Mouse (Mus musculus): ENCODE results near the gene Mpped1. TPM values are rescaled to one million over a fixed set of nuclear protein-coding genes. Genes with fewer than 3 reads are reported as not detected.

Gene Mpped1
- polyA plus RNA-seq, 2 experiments, result 8.6 to 9.7 TPM

DNA sequence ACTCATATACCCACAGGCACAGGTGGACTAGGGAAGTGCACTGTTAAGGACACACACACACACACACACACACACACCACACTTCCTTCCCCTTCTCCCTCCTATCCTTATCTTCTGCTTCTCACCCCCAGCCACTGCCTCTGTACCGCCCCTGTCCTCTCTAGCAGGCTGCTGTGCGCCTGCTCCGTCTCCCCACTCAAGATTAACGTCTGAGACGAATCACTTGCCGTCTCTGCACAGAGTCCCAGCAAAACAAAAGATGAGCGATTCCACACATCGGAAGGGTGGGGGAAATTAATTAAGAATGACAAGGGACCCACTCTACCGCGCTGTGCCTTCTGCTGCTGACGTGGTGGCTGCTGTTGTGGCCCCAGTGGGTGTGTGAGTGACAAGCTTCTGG lies 66.5 kb downstream of the Mpped1 start:
- WGBS, result 71% methylated on average over 11 of the region's 11 CpGs
- H3K9ac ChIP-seq (ENCODE audit: low read depth, low read length, severe bottlenecking), result no peak overlapping the region
- no peak for DNase-seq (ENCODE audit: low spot score)

GRCm38 (mm10) chr15:83846592-83846991 lies 67.3 kb downstream of the Mpped1 start:
- Histone ChIP-seq H3K9ac (ENCODE audit: low read depth, low read length, severe bottlenecking) (no peak overlapping the region), H3K27me3 (ENCODE audit: control insufficient read depth, insufficient read depth, low read length) (no peaks in the 10 kb centered on the region; the same call in 1 of the 2 replicates), H3K4me3 (replicated peaks; ENCODE audit: low read length) (no peak overlapping the region), H3K4me1 (ENCODE audit: control insufficient read depth, insufficient read depth, low read length) (no peaks in the 10 kb centered on the region), H3K36me3 (ENCODE audit: control insufficient read depth, insufficient read depth, low read length) (no peaks in the 10 kb centered on the region), H3K27ac (replicated peaks; ENCODE audit: low read depth, low read length) (no peak overlapping the region), H3K9me3 (ENCODE audit: control insufficient read depth, low read length) (no peaks in the 10 kb centered on the region), H3K4me2 (replicated peaks; ENCODE audit: low read depth, low read length, severe bottlenecking) (no peak overlapping the region)
- WGBS, result 35% methylated on average over 7 of the region's 8 CpGs
- ATAC-seq (ENCODE audit: low FRiP score, low read depth) (no peak), DNase-seq (ENCODE audit: low spot score) (no peak)
- no peak for TF ChIP-seq POLR2A (IDR thresholded peaks at IDR 0.05; ENCODE audit: borderline replicate concordance, extremely low read depth, insufficient read depth, insufficient read length)

More for the DNA sequence above, 66.5 kb downstream of the Mpped1 start:
- no peak for ATAC-seq (ENCODE audit: low FRiP score, low read depth)
- Histone ChIP-seq H3K4me3 (replicated peaks; ENCODE audit: low read length) (no peak overlapping the region), H3K4me1 (ENCODE audit: control insufficient read depth, insufficient read depth, low read length) (no peaks in the 10 kb centered on the region), H3K9me3 (ENCODE audit: control insufficient read depth, low read length) (no peaks in the 10 kb centered on the region), H3K36me3 (ENCODE audit: control insufficient read depth, insufficient read depth, low read length) (no peaks in the 10 kb centered on the region), H3K4me2 (replicated peaks; ENCODE audit: low read depth, low read length, severe bottlenecking) (no peak overlapping the region), H3K27ac (replicated peaks; ENCODE audit: low read depth, low read length) (no peak overlapping the region), H3K27me3 (ENCODE audit: control insufficient read depth, insufficient read depth, low read length) (no peaks in the 10 kb centered on the region; the same call in 1 of the 2 replicates)
- TF ChIP-seq POLR2A (IDR thresholded peaks at IDR 0.05; ENCODE audit: borderline replicate concordance, extremely low read depth, insufficient read depth, insufficient read length), result no peak

DNA sequence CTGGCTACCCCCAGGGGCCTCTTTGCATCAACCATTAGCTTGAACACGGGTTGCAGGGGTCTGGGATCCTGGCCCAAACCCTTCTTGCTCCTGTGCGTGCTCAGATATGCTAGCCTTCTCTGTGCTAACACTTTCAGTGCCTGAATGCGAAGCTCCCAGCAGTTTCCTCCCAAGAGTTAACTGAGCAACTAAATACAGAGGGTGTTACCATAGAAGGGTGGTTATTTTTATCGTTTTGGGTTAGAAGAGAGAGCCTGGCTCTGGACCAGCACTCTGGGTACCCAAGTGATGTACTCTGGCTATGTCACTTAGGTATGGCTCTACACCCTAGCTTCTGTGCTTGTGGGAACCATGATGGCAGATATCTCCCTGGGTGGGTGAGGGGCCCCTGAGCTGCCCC lies 68.2 kb downstream of the Mpped1 start:
- ATAC-seq (ENCODE audit: low FRiP score, low read depth), result no peak
- Histone ChIP-seq H3K9ac (ENCODE audit: low read depth, low read length, severe bottlenecking) (no peak overlapping the region), H3K27ac (replicated peaks; ENCODE audit: low read depth, low read length) (no peak overlapping the region), H3K4me1 (ENCODE audit: control insufficient read depth, insufficient read depth, low read length) (no peaks in the 10 kb centered on the region), H3K36me3 (ENCODE audit: control insufficient read depth, insufficient read depth, low read length) (no peaks in the 10 kb centered on the region), H3K27me3 (ENCODE audit: control insufficient read depth, insufficient read depth, low read length) (no peaks in the 10 kb centered on the region), H3K4me3 (replicated peaks; ENCODE audit: low read length) (no peak overlapping the region), H3K4me2 (replicated peaks; ENCODE audit: low read depth, low read length, severe bottlenecking) (no peak overlapping the region), H3K9me3 (ENCODE audit: control insufficient read depth, low read length) (no peaks in the 10 kb centered on the region)
- DNase-seq (ENCODE audit: low spot score), result no peak
- TF ChIP-seq POLR2A (IDR thresholded peaks at IDR 0.05; ENCODE audit: borderline replicate concordance, extremely low read depth, insufficient read depth, insufficient read length), result no peak
- WGBS, result 59% methylated on average over 4 of the region's 4 CpGs

- H3K9me3 ChIP-seq (ENCODE audit: control insufficient read depth, low read length), result no peaks in the 10 kb centered on the region
- no peaks in the 10 kb centered on the region for H3K36me3 ChIP-seq (ENCODE audit: control insufficient read depth, insufficient read depth, low read length)
- no peak overlapping the region for H3K4me2 ChIP-seq (replicated peaks; ENCODE audit: low read depth, low read length, severe bottlenecking)
- H3K9ac ChIP-seq (ENCODE audit: low read depth, low read length, severe bottlenecking), result no peak overlapping the region
- peak; percentile 12 for DNase-seq (ENCODE audit: low spot score)
- no peak for ATAC-seq (ENCODE audit: low FRiP score, low read depth)
- no peak overlapping the region for H3K4me3 ChIP-seq (replicated peaks; ENCODE audit: low read length)
- H3K27ac ChIP-seq (replicated peaks; ENCODE audit: low read depth, low read length), result no peak overlapping the region
- H3K27me3 ChIP-seq (ENCODE audit: control insufficient read depth, insufficient read depth, low read length), result no peaks in the 10 kb centered on the region
- 64% methylated on average over 9 of the region's 9 CpGs for WGBS
- no peaks in the 10 kb centered on the region for H3K4me1 ChIP-seq (ENCODE audit: control insufficient read depth, insufficient read depth, low read length)
- TF ChIP-seq POLR2A (IDR thresholded peaks at IDR 0.05; ENCODE audit: borderline replicate concordance, extremely low read depth, insufficient read depth, insufficient read length), result no peak
Observed at GRCm38 (mm10) chr15:83848193-83848592, 68.9 kb downstream of the Mpped1 start.

DNA sequence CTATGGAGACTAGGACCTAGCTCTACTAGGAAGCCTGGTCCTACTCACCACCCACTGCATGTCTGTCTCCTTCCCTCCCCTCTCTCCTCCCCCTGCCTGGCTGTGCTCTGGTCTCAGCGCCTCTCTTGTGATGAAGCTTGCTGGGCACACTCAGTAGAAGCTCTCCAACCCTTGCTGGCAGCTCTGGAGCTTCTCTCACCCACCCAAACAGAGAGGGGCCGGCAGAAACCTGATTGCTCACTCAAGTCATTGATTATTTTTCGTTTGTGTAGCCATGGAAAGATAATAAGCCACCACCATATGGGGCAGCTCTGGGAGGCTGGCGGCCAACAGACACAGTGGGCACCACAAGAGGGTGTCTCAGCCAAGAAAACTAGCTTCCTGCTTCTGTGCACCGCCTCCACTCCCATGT lies 74.1 kb downstream of the Mpped1 start:
- H3K4me3 ChIP-seq (replicated peaks; ENCODE audit: low read length), result no peak overlapping the region
- whole genome bisulfite sequencing, result 77% methylated on average over 5 of the region's 5 CpGs
- no peaks in the 10 kb centered on the region for H3K9me3 ChIP-seq (ENCODE audit: control insufficient read depth, low read length)
- no peaks in the 10 kb centered on the region for H3K36me3 ChIP-seq (ENCODE audit: control insufficient read depth, insufficient read depth, low read length)
- no peak for DNase-seq (ENCODE audit: low spot score)
- H3K27ac ChIP-seq (replicated peaks; ENCODE audit: low read depth, low read length), result no peak overlapping the region
- H3K9ac ChIP-seq (ENCODE audit: low read depth, low read length, severe bottlenecking), result no peak overlapping the region
- no peak for TF ChIP-seq POLR2A (IDR thresholded peaks at IDR 0.05; ENCODE audit: borderline replicate concordance, extremely low read depth, insufficient read depth, insufficient read length)
- H3K4me1 ChIP-seq (ENCODE audit: control insufficient read depth, insufficient read depth, low read length), result no peaks in the 10 kb centered on the region
- H3K4me2 ChIP-seq (replicated peaks; ENCODE audit: low read depth, low read length, severe bottlenecking), result no peak overlapping the region
- no peaks in the 10 kb centered on the region for H3K27me3 ChIP-seq (ENCODE audit: control insufficient read depth, insufficient read depth, low read length)
- ATAC-seq (ENCODE audit: low FRiP score, low read depth), result no peak

DNA sequence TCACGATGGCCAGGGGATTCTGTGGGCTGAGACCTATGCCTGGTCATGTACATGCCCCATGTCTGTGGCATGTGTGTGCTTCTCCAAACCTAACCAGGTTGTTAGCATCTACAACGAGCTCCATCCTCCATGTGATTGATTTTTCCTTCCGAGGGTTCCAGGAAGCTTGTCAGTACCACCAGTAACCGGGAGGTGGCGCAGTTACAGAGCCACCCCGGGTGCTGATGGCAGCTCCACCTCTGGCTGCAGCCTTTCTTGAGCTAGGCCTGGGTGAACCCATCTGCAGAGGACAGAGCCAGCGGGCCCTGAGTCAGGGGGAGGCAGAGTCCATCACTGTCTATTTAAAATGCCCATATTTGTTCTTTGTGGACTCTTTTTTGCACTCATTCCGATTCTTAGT lies 77.9 kb downstream of the Mpped1 start:
- H3K27me3 ChIP-seq (ENCODE audit: control insufficient read depth, insufficient read depth, low read length), result no peaks in the 10 kb centered on the region
- TF ChIP-seq POLR2A (IDR thresholded peaks at IDR 0.05; ENCODE audit: borderline replicate concordance, extremely low read depth, insufficient read depth, insufficient read length), result no peak
- WGBS, result 21% methylated on average over 8 of the region's 8 CpGs
- ATAC-seq (ENCODE audit: low FRiP score, low read depth) (no peak), DNase-seq (ENCODE audit: low spot score) (peak; percentile 40)
- H3K4me1 ChIP-seq (ENCODE audit: control insufficient read depth, insufficient read depth, low read length), result no peaks in the 10 kb centered on the region
- no peaks in the 10 kb centered on the region for H3K36me3 ChIP-seq (ENCODE audit: control insufficient read depth, insufficient read depth, low read length)
- no peak overlapping the region for H3K9ac ChIP-seq (ENCODE audit: low read depth, low read length, severe bottlenecking)
- no peak overlapping the region for H3K4me3 ChIP-seq (replicated peaks; ENCODE audit: low read length)
- no peaks in the 10 kb centered on the region for H3K9me3 ChIP-seq (ENCODE audit: control insufficient read depth, low read length)
- H3K27ac ChIP-seq (replicated peaks; ENCODE audit: low read depth, low read length), result no peak overlapping the region
- H3K4me2 ChIP-seq (replicated peaks; ENCODE audit: low read depth, low read length, severe bottlenecking), result no peak overlapping the region
